Mouse (Mus musculus) layer of hippocampus, postnatal 14 days (tissue): ENCODE data around the gene Tmem91. TPM values are rescaled to one million over a fixed set of nuclear protein-coding genes. Genes with fewer than 3 reads are reported as not detected.
A peak's percentile ranks its signal among the peaks of the same experiment; 100 is the strongest.

Experiments
- DNase-seq, 2 experiments: peaks; one replicate each; pipeline ENCODE4 v3.0.0; 2021 to 2022; ENCODE audit warnings: low spot score in 2 of 2, mixed read lengths in 1 of 2
- total RNA-seq, 2 experiments: library from RNA; stranded (reverse); gene quantifications; 2 replicates each; pipeline ENCODE4 v1.2.3; 2021

Tmem91 gene
- total RNA-seq, 2 experiments from 2014 or later, result 16.4 to 29.3 TPM

GRCm38 (mm10) chr7:25674297-25674696 is 669 bp downstream of the Tmem91 start:
- no peak for DNase-seq

GRCm38 (mm10) chr7:25672442-25672841 is 2.5 kb downstream of the Tmem91 start:
- DNase-seq, result no peak

- DNase-seq, result no peak
Observed at GRCm38 (mm10) chr7:25671686-25672085, 3.3 kb downstream of the Tmem91 start.

GRCm38 (mm10) chr7:25670096-25670495 is 4.9 kb downstream of the Tmem91 start:
- no peak for DNase-seq

- no peak for DNase-seq
Observed at GRCm38 (mm10) chr7:25669631-25670030, 5.3 kb downstream of the Tmem91 start.

DNA sequence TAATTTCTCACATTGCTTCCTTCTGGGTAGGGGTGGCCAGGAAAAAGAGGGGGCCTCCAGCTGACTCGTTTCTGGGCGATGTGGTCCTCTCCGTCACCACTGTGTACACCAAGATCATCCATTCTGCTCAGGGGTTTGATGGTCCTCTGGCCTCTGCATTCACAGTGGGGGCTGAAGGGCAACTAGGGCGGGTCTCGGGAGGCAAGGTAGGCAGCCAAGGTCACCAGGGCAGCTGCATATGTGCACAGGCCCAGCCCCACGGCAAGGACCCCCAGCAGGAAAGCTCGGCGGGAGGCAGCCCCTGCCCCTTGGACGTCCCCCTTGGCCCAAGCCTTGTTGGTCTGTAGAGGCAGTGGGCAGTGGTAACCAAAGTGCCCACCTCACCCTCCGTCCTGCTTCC is 5.8 kb downstream of the Tmem91 start:
- no peak for DNase-seq

DNA sequence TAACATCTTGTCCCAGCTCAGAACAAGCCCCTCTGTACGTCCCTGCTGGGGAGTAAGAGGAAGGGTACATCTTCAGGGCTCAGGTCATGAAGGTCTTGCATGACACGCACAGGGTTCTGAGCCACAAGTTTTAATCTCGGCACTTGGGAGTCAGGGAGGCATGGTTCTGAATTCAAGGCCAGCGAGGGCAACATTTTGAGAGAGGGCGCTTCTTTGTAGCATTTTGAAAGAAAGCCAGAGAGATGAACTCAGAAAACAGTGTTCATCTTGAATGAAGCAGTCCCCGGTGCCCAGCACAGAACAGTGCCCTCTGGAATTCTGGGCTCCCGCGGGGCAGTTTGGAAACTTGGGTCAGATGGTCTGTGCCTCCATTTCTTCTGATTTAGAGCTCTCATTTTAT is 8.6 kb downstream of the Tmem91 start:
- DNase-seq, result no peak

DNA sequence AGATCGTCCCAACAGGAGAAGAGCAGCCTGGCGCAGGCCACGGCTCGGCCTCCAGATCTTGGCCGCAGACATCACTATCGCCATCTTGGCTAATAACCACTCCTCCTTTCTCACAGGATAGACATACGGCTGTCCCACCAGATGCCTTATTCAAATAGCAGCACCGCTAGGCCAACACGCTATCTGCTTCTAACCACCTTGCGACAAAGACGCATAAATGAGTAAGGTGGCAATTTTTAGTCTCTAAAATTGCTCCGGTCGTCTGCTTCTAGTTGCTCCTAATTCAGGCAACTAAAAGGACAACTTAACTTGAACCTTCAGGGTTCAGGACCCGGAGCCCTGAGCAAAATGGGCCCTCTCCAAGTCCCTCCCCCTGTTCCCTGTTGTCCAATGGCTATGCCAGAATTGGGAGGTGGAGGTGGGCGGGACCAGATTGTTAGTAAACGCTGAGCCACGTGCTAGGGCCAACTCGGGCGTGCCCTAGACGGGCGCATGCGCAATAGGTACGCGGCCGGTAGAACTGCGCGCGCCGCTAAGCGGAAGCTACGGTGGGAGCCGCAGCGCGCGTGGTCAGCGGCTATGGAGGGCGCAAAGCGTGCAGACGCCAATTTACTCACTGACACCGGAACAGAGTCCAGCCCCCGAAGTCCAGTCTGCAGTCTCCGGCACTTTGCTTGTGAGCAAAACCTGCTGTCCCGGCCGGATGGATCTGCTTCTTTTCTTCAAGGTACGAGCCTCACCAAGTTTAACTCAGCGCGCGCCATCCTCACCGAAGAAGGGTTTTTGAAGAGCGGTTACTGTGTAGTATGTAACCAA is 16.1 kb downstream of the Tmem91 start, which contains the start of the genes Bckdha and Exosc5:
TSS of gene Bckdha (minus strand) at position 325 of the 816 bp plus-strand sequence.
TSS of gene Exosc5 (plus strand) at position 508 of the 816 bp plus-strand sequence.
- peak; percentile 99 to 100 for DNase-seq

GRCm38 (mm10) chr7:25657785-25658184 is 17.2 kb downstream of the Tmem91 start:
- no peak for DNase-seq

DNA sequence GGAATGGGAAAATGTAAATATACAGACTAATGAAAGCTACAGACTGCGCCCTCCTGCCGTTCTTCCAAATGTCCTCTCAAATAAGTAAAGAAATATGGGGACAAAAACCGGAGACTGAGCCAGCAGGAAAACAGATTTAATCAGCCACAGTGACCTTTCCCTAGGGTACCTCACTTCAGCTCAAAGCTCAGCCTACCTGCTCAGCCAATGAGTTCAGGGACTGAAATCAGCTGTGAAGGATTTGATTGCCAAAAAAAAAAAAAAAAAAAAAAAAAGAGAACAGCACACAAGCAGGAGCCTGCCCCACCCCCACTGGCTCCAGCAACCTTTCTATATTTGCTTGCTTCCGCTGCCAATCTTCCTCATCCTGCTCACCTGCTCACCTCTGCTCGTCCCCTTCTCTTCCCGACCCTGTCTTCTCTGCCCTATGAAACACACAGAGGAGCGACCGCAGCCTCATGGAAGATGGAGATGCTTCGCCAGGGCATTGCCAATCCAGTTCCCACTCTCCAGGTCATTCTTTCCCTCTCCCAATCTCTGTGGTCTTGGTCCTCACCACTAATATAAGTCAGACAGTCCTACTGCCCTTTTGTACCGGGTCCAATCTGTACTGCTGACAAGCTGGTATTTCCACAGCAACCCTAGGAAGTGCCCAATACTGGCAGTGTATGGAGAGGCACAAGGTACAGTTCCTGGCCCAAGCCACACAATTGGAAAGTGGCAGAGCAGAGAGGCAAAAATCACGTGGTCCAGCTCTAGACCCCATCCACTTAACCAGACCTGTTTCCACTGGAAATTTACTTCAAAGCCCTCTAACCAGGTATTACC is 19.2 kb downstream of the Tmem91 start:
- DNase-seq, result no peak

GRCm38 (mm10) chr7:25652244-25652759 is 22.7 kb downstream of the Tmem91 start:
- no peak for DNase-seq

GRCm38 (mm10) chr7:25651281-25651680 is 23.7 kb downstream of the Tmem91 start:
- DNase-seq, result no peak

DNA sequence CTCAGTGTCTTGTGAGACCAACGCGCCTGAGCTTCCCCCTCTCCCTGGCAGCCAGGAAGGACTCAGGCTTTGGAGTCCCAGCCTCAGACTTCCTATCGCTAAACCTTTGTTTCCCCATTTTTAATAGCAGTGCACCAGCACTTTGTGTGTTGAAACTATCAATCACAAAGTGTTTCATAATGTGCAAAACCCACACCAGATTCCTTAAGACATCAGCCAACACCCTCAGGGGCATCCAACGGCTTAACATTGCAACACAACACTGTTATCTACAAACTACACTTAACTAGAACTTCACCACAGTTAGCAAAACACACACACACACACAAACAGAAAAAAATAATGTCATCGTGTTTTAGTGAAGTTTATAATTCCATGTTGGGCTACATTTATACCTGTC is 25.1 kb downstream of the Tmem91 start:
- no peak for DNase-seq

- DNase-seq, result no peak
Observed at GRCm38 (mm10) chr7:25647574-25648123, 27.3 kb downstream of the Tmem91 start.

- DNase-seq, result no peak
Observed at GRCm38 (mm10) chr7:25645074-25645473, 29.9 kb downstream of the Tmem91 start.

DNA sequence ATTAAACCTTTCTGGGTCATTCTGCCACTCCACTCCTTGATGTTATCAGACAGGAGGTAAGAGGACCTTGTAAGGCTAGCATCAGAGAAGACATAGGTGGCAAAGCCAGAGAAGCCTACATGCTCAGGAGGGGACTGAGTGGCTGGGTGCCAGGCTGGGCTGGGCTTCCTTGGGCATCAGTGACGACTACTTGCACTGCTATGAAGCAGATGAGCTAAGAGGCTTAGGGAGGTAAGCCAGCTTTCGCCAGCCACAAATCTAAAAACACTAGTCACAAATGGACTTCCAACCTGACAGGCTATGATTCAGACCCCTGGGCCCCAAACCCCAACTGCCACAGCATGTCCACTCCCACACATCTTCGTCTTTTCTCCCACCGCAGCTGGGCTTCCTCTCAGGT is 30.3 kb downstream of the Tmem91 start:
- DNase-seq, result no peak

DNA sequence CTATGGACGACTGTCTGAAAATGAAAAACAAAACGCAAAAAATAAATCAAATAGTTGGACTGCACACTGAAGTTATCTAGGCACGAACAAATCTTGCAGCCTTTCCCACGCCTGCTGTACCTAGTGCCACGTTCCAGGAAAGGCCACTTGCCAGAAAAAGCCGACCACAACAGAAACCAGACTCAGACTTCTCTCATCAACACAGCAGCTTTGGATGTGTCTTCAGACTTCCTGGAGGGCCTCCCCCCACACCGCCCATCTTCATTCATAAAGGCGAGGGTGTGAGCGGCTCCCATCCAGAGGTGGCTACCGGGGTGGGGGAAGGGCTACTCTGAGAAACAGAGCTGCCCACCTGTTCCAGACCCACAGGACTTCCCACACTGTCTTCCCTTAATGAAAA is 30.8 kb downstream of the Tmem91 start:
- no peak for DNase-seq

DNA sequence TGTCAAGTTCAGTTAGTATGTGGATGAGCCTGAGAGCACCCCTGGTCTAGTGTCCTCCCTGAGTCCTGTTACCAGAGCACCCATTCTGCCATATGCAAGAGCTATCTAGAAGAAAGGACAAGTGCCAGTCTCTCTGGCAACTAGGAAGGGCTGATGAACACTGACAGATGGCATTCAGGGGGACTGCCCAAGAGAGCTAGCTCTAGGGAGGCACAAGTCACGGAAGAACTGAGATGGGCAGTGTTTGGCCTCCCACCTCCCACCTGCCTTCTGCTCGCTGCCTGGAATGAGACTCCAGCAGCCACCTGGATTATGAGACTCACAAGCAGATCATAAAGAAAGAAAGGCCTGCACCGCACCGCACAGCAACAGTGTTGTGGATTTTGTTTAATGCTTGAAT is 35.2 kb downstream of the Tmem91 start:
- no peak for DNase-seq

DNA sequence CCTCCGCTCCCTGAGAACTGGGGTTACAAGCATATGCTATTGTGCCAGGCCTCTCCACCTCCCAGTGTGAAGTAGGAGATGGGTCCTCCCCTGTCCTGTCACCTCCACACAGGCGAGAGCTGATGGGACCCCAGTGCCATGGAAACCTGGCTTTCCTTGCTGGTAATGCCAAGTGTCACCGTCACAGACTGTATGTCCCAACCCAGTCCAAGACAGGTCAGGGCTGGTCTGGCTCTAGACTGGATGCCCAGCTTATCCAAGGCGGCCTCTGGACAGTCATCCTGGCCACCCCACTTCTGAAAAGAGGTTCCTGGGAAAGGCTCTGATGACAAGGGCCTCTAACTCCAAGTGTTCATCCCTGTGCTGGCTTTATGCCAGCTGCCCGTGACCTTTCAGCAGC is 37.9 kb downstream of the Tmem91 start:
- DNase-seq, result no peak

- no peak for DNase-seq
Observed at GRCm38 (mm10) chr7:25636373-25636772, 38.6 kb downstream of the Tmem91 start.

DNA sequence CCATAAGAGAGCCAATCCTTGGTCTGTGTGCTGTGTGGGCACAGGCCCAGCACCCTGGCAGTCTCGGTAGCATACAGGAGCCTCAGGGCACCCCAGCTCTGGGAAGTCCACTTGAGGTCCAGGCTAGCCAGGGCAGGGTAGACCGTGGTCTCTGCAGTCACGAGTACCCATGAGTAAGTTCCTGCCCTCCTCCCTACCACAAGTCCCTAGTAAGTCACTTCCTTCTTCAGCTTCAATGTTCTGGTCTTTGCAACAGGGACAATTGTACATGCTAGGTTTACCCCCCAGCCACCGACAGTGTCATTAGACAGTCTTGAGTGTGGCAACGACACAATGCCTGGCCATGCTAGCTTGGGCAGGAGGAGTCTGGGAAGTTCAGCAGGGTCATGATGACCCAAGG is 42.3 kb downstream of the Tmem91 start:
- DNase-seq, result no peak

GRCm38 (mm10) chr7:25628323-25628620 is 46.7 kb downstream of the Tmem91 start:
- DNase-seq, result no peak
